Mouse (Mus musculus): ENCODE data around the gene Nab1. TPM values are rescaled to one million over a fixed set of nuclear protein-coding genes. Genes with fewer than 3 reads are reported as not detected.
"Not testable (repeated sequence)": the region's sequence is repeated elsewhere in the genome, so short reads cannot be mapped to it uniquely, and the experiment has no call there.

The Nab1 gene
- total RNA-seq (2014; fragmentation: Nextera tagmentation) = 34.8 and 35.1 TPM in 2 replicates
- total RNA-seq (2017) = 13.0 and 17.5 TPM in 2 replicates
- polyA plus RNA-seq (2012) = 11.5 and 13.4 TPM in 2 replicates

GRCm38 (mm10) chr1:52500314-52500981, at the start of gene Nab1:
Gene Nab1 (minus strand): TSS chr1:52500679.
- Histone ChIP-seq H3K36me3 (replicated peaks) (peaks cover under 1% of the 10 kb centered on the region), H3K4me3 (ENCODE audit: low read depth, low read length) (peak within 1 kb of the TSS; percentile 90), H3K9me3 (replicated peaks) (0 out of 2 replicates have a peak, but pooled peaks cover 2% of the 10 kb centered on the region), H3K27me3 (ENCODE audit: insufficient read depth, low read length) (no peaks in the 10 kb centered on the region; the same call in 1 of the 2 replicates), H3K4me1 (ENCODE audit: insufficient read depth, low read depth, low read length) (peaks cover 50% of the 10 kb centered on the region)
- TF ChIP-seq GATA1 (IDR thresholded peaks at IDR 0.05; ENCODE audit: borderline replicate concordance, low read length) (no peak), GATA2 (IDR thresholded peaks at IDR 0.05; ENCODE audit: borderline replicate concordance, low read depth, low read length) (no peak), TAL1 (conservative IDR thresholded peaks at IDR 0.05; ENCODE audit: low read depth, low read length) (no peak), POLR2AphosphoS5 (IDR thresholded peaks at IDR 0.05; ENCODE audit: insufficient replicate concordance, low read depth, low read length) (no peak), CTCF (IDR thresholded peaks at IDR 0.05; ENCODE audit: low read depth, low read length) (no peak)
- DNase-seq (ENCODE audit: low spot score) = peak; percentile 80
- peak; percentile 59 for ATAC-seq (ENCODE audit: extremely low read depth, insufficient number of reproducible peaks, low FRiP score, poor library complexity, severe bottlenecking)

- TF ChIP-seq GATA2 (IDR thresholded peaks at IDR 0.05; ENCODE audit: borderline replicate concordance, low read depth, low read length) (no peak), POLR2AphosphoS5 (IDR thresholded peaks at IDR 0.05; ENCODE audit: insufficient replicate concordance, low read depth, low read length) (no peak), GATA1 (IDR thresholded peaks at IDR 0.05; ENCODE audit: borderline replicate concordance, low read length) (no peak), TAL1 (conservative IDR thresholded peaks at IDR 0.05; ENCODE audit: low read depth, low read length) (no peak), CTCF (IDR thresholded peaks at IDR 0.05; ENCODE audit: low read depth, low read length) (no peak)
- no peak for ATAC-seq (ENCODE audit: extremely low read depth, insufficient number of reproducible peaks, low FRiP score, poor library complexity, severe bottlenecking)
- H3K9me3 ChIP-seq (replicated peaks) = no peaks in the 10 kb centered on the region
Measured at GRCm38 (mm10) chr1:52547451-52547850, 47.0 kb upstream of the Nab1 start.

GRCm38 (mm10) chr1:52546796-52547195, 46.3 kb upstream of the Nab1 start:
- Histone ChIP-seq H3K4me1 (ENCODE audit: insufficient read depth, low read depth, low read length) (no peaks in the 10 kb centered on the region), H3K27me3 (ENCODE audit: insufficient read depth, low read length) (peaks cover 31% of the 10 kb centered on the region), H3K9me3 (replicated peaks) (no peaks in the 10 kb centered on the region)

More at GRCm38 (mm10) chr1:52547451-52547850, 47.0 kb upstream of the Nab1 start:
- H3K27me3 ChIP-seq (ENCODE audit: insufficient read depth, low read length) = peaks cover 35% of the 10 kb centered on the region
- H3K4me1 ChIP-seq (ENCODE audit: insufficient read depth, low read depth, low read length) = no peaks in the 10 kb centered on the region
- no peaks in the 10 kb centered on the region for H3K36me3 ChIP-seq (replicated peaks)
- no peak for DNase-seq (ENCODE audit: low spot score)
- no peak overlapping the region for H3K4me3 ChIP-seq (ENCODE audit: low read depth, low read length)

GRCm38 (mm10) chr1:52540124-52540523, 39.6 kb upstream of the Nab1 start:
- H3K4me3 ChIP-seq (ENCODE audit: low read depth, low read length); DNase-seq (ENCODE audit: low spot score); ATAC-seq (ENCODE audit: extremely low read depth, insufficient number of reproducible peaks, low FRiP score, poor library complexity, severe bottlenecking); H3K36me3 ChIP-seq (replicated peaks); H3K9me3 ChIP-seq (replicated peaks); H3K4me1 ChIP-seq (ENCODE audit: insufficient read depth, low read depth, low read length): not testable (repeated sequence)
- H3K27me3 ChIP-seq (ENCODE audit: insufficient read depth, low read length) = peaks cover 21% of the 10 kb centered on the region

More at GRCm38 (mm10) chr1:52546796-52547195, 46.3 kb upstream of the Nab1 start:
- ATAC-seq (ENCODE audit: extremely low read depth, insufficient number of reproducible peaks, low FRiP score, poor library complexity, severe bottlenecking) = no peak
- H3K4me3 ChIP-seq (ENCODE audit: low read depth, low read length) = no peak overlapping the region
- TF ChIP-seq GATA1 (IDR thresholded peaks at IDR 0.05; ENCODE audit: borderline replicate concordance, low read length) (no peak), GATA2 (IDR thresholded peaks at IDR 0.05; ENCODE audit: borderline replicate concordance, low read depth, low read length) (no peak), CTCF (IDR thresholded peaks at IDR 0.05; ENCODE audit: low read depth, low read length) (no peak), TAL1 (conservative IDR thresholded peaks at IDR 0.05; ENCODE audit: low read depth, low read length) (no peak), POLR2AphosphoS5 (IDR thresholded peaks at IDR 0.05; ENCODE audit: insufficient replicate concordance, low read depth, low read length) (no peak)
- DNase-seq (ENCODE audit: low spot score) = no peak
- H3K36me3 ChIP-seq (replicated peaks) = no peaks in the 10 kb centered on the region

GRCm38 (mm10) chr1:52529933-52530332, 29.5 kb upstream of the Nab1 start:
- Histone ChIP-seq H3K9me3 (replicated peaks) (no peaks in the 10 kb centered on the region), H3K36me3 (replicated peaks) (no peaks in the 10 kb centered on the region), H3K4me3 (ENCODE audit: low read depth, low read length) (no peak overlapping the region), H3K27me3 (ENCODE audit: insufficient read depth, low read length) (peaks cover 7% of the 10 kb centered on the region; the same call in 1 of the 2 replicates), H3K4me1 (ENCODE audit: insufficient read depth, low read depth, low read length) (peaks cover 3% of the 10 kb centered on the region)
- no peak for ATAC-seq (ENCODE audit: extremely low read depth, insufficient number of reproducible peaks, low FRiP score, poor library complexity, severe bottlenecking)
- no peak for DNase-seq (ENCODE audit: low spot score)
- TF ChIP-seq GATA1 (IDR thresholded peaks at IDR 0.05; ENCODE audit: borderline replicate concordance, low read length) (no peak), POLR2AphosphoS5 (IDR thresholded peaks at IDR 0.05; ENCODE audit: insufficient replicate concordance, low read depth, low read length) (no peak), CTCF (IDR thresholded peaks at IDR 0.05; ENCODE audit: low read depth, low read length) (no peak), GATA2 (IDR thresholded peaks at IDR 0.05; ENCODE audit: borderline replicate concordance, low read depth, low read length) (no peak), TAL1 (conservative IDR thresholded peaks at IDR 0.05; ENCODE audit: low read depth, low read length) (no peak)

GRCm38 (mm10) chr1:52527656-52528055, 27.2 kb upstream of the Nab1 start:
- TF ChIP-seq GATA2 (IDR thresholded peaks at IDR 0.05; ENCODE audit: borderline replicate concordance, low read depth, low read length) (no peak), GATA1 (IDR thresholded peaks at IDR 0.05; ENCODE audit: borderline replicate concordance, low read length) (no peak), POLR2AphosphoS5 (IDR thresholded peaks at IDR 0.05; ENCODE audit: insufficient replicate concordance, low read depth, low read length) (no peak), TAL1 (conservative IDR thresholded peaks at IDR 0.05; ENCODE audit: low read depth, low read length) (no peak), CTCF (IDR thresholded peaks at IDR 0.05; ENCODE audit: low read depth, low read length) (no peak)
- DNase-seq (ENCODE audit: low spot score) (no peak), ATAC-seq (ENCODE audit: extremely low read depth, insufficient number of reproducible peaks, low FRiP score, poor library complexity, severe bottlenecking) (no peak)
- Histone ChIP-seq H3K27me3 (ENCODE audit: insufficient read depth, low read length) (peaks cover 19% of the 10 kb centered on the region), H3K36me3 (replicated peaks) (no peaks in the 10 kb centered on the region), H3K9me3 (replicated peaks) (no peaks in the 10 kb centered on the region), H3K4me1 (ENCODE audit: insufficient read depth, low read depth, low read length) (peaks cover 6% of the 10 kb centered on the region), H3K4me3 (ENCODE audit: low read depth, low read length) (no peak overlapping the region)
